Comparison of ENCODE assay signal across 8 mouse cellular contexts in genomic region chr4:150556382-150557221, GRCm38 (mm10).
DNase-seq lines count a peak whose midpoint lies in the region; ATAC-seq and TF ChIP-seq lines count a peak whose summit lies in the region.

No protein-coding gene starts in this region.

- H3K27ac ChIP-seq in embryonic facial prominence, embryonic 11.5 days (replicated peaks; ENCODE audit: low read depth, low read length), result peak overlapping the region; percentile 71
- H3K27ac ChIP-seq in heart, adult 2 months, result peak overlapping the region; percentile 78

- H3K9ac ChIP-seq in embryonic facial prominence, embryonic 11.5 days (replicated peaks; ENCODE audit: low read length), result no peak overlapping the region
- H3K9ac ChIP-seq in heart, adult 2 months (ENCODE audit: low read depth, low read length), result no peak overlapping the region

- no peak for TF ChIP-seq EP300 in heart, adult 2 months (IDR thresholded peaks at IDR 0.05; ENCODE audit: insufficient read depth, low read depth, low read length)

- no peaks in the 10 kb centered on the region for H3K79me2 ChIP-seq in heart, adult 2 months (replicated peaks; ENCODE audit: control insufficient read depth, insufficient read depth, low read length)

- peak; percentile 75 for ATAC-seq in embryonic facial prominence, embryonic 11.5 days (replicated peaks; ENCODE audit: insufficient number of reproducible peaks, low FRiP score, low TSS enrichment, low read depth)
- ATAC-seq in erythroblast, adult 5-6 weeks (replicated peaks; ENCODE audit: low FRiP score, poor library complexity, severe bottlenecking), result no peak

- WGBS in embryonic facial prominence, embryonic 11.5 days, result 33% methylated on average over 17 of the region's 17 CpGs
- 6% methylated on average over 17 of the region's 17 CpGs for WGBS in heart, adult 2 months

- TF ChIP-seq POLR2A in heart, adult 2 months (IDR thresholded peaks at IDR 0.05; ENCODE audit: insufficient read depth, low read depth, low read length), result no peak

- no peak overlapping the region; the same call in 1 of the 2 replicates for H3K4me2 ChIP-seq in embryonic facial prominence, embryonic 11.5 days (ENCODE audit: low read depth, low read length)

- no peak for TF ChIP-seq CTCF in heart, adult 2 months (IDR thresholded peaks at IDR 0.05)

- no peak overlapping the region for H3K4me3 ChIP-seq in embryonic facial prominence, embryonic 11.5 days (ENCODE audit: low read depth, low read length)
- peak overlapping the region; percentile 12; the same call in 1 of the 2 replicates for H3K4me3 ChIP-seq in heart, adult 2 months

- no peaks in the 10 kb centered on the region for H3K27me3 ChIP-seq in embryonic facial prominence, embryonic 11.5 days (ENCODE audit: control insufficient read depth, insufficient read depth, low read length)
- no peaks in the 10 kb centered on the region for H3K27me3 ChIP-seq in heart, adult 2 months (ENCODE audit: control insufficient read depth, insufficient read depth, low read length)

- no peaks in the 10 kb centered on the region for H3K9me3 ChIP-seq in embryonic facial prominence, embryonic 11.5 days (replicated peaks; ENCODE audit: control insufficient read depth, low read length)

- peaks cover 5% of the 10 kb centered on the region; the same call in 1 of the 2 replicates for H3K4me1 ChIP-seq in embryonic facial prominence, embryonic 11.5 days (ENCODE audit: control insufficient read depth, insufficient read depth, low read length)
- H3K4me1 ChIP-seq in heart, adult 2 months (ENCODE audit: control insufficient read depth, insufficient read depth, low read length), result peaks cover 12% of the 10 kb centered on the region

- intact Hi-C loops in heart, adult 2 months (cut with DNase I), result no loop called here
- intact Hi-C loops in left cerebral cortex, postnatal 4 days (cut with DNase I), result no loop called here

- H3K36me3 ChIP-seq in embryonic facial prominence, embryonic 11.5 days (replicated peaks; ENCODE audit: control insufficient read depth, insufficient read depth, low read depth, low read length), result no peaks in the 10 kb centered on the region
- H3K36me3 ChIP-seq in heart, adult 2 months (ENCODE audit: control insufficient read depth, insufficient read depth, low read length), result no peaks in the 10 kb centered on the region; the same call in 1 of the 2 replicates

- peak; percentile 83 for DNase-seq in adrenal gland, postnatal 25 days
- peak; percentile 75 for DNase-seq in embryonic facial prominence, embryonic 11.5 days (ENCODE audit: low spot score)
- peak; percentile 78 to 85 for DNase-seq in heart, adult 2 months
- DNase-seq in kidney, adult 11 months, result peak; percentile 75
- peak; percentile 86 for DNase-seq in left cerebral cortex, postnatal 4 days
- peak; percentile 93 for DNase-seq in mesoderm, embryonic 11.5 days (ENCODE audit: low read depth, low spot score)
- peak; percentile 61 for DNase-seq in right cerebral cortex, postnatal 4 days
